Mouse (Mus musculus) thymus, postnatal 14 days (tissue): ENCODE measurements around the gene Bag6.

Source experiments
- DNase-seq: peaks from one replicate; pipeline ENCODE4 v3.0.0; 2021

Bag6 gene

GRCm38 (mm10) chr17:35147922-35148639 lies 13.1 kb downstream of the Bag6 start:
- DNase-seq = no peak

GRCm38 (mm10) chr17:35152121-35152520 lies 17.1 kb downstream of the Bag6 start:
- DNase-seq = no peak

- DNase-seq = no peak
Measured at GRCm38 (mm10) chr17:35153077-35153476, 18.1 kb downstream of the Bag6 start.

- DNase-seq = no peak
Measured at GRCm38 (mm10) chr17:35153931-35154330, 19.0 kb downstream of the Bag6 start.

DNA sequence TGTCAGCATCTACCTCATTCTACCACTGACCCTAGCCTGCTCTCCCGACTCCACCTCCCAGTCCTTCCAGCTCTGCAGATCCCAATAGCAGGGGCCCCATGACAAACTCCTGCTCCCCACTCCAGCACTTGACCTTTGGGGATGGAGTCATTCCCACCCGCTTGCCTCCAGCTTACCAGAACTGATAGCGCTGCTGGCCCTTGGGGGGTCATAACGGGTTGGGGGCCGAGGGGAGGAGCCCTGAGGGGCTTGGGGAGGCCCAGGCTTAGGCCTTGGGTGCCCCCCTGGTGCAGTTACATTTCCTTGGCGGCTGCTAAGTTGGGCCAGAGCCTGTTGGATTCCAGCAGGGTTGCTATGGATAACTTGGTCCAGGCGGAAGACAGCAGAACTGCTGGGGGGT lies 19.6 kb downstream of the Bag6 start:
- DNase-seq = no peak

- no peak for DNase-seq
Measured at GRCm38 (mm10) chr17:35155451-35155850, 20.5 kb downstream of the Bag6 start.

GRCm38 (mm10) chr17:35156461-35157200 lies 21.7 kb downstream of the Bag6 start:
- no peak for DNase-seq

DNA sequence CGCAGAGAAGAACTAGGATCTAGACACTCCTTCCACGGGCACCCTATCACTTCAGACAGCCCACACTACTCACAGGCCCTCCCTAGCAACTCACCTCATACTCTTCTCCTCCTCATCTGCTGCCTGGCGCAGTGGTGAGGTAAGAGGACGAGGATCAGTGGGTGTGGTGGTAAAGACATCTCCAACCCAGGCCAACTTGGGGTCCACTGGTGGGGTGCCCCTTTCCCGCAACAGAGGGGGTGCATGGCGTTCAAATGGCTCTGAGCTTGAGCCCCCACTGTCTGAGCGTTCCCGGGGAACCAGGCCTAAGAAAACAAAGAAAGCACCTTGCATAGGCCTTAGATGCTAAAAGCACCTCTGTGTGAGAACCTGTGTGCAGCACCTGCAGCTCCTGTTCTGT lies 22.3 kb downstream of the Bag6 start:
- DNase-seq = no peak

DNA sequence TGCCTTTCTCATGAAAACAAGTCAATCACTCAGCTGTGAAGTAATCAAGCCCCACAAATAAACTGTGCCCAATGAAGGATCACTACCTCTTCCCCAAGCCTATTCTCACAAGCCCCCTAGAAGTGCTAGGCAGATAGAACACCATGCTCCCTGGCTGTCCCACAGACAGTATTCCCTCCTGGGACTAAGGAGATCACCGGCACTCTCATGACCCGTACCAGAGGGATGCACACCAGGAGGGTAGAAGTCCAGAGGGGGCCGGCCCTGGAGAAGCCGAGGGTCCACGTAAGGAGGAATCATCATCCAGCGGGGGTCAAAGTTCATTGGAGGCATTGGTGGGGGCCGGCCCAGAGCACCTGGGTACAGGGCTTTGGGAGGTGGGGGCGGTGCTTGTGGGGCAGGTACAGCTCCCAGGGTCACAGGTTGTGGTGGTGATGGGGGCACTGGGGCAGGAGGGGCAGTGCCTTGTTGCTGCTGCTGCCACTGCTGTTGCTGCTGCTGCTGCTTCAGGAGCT lies 22.7 kb downstream of the Bag6 start:
- no peak for DNase-seq

DNA sequence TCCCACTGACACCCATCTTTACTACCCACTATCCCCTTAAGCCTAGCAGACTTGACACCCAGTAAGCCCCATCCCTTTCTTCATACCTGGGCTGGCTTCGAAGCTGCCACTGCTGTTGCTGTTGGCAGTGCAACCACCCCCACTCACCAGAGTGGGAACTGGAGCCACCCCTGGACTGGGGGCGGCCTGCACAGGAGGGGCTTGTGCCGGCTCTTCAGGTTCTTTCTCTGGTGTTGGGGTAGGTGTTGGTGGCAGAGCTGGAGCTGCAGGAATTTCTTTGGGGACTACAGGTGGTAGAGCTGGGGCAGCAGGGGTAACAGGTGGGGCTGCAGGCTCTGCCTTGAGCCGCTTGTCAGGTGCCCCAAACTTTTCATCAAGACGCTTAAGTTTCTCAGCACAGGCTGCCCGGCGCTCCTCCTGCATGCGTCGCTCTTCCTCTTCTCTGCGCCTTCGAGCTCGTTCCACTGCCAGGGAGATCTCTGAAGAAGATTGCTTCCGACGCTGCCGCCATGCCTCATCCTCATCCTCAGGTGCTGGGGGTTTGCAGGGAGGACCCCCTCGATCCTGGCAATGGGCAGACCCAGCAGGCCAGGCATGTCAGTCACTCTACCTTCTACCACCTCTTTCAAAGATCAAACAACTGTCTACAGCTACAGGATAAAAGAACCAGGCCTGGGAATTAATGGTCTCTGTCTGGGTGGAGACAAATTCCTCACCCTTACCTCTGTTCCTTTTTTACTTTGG lies 24.0 kb downstream of the Bag6 start:
- no peak for DNase-seq

- DNase-seq = no peak
Measured at GRCm38 (mm10) chr17:35159638-35160037, 24.7 kb downstream of the Bag6 start.

DNA sequence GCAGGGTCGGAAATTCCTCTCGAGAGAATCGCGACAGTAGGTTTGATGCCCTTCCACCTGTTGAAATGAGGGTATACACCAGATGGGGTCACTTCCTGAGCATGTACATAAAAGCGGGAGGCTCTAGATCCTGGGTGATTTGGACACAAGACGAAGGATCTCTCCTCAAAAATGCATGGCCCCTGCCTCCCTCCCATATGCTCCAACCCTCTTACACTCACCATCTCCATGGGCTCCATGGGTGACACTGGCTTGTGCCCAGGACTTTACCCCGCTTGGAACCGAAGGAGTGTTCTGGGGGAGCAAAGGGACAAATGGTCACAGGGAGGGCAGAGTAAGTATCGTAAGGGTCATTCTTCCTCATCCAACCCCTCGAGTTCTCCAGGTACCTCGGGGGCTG lies 26.4 kb downstream of the Bag6 start:
- no peak for DNase-seq

DNA sequence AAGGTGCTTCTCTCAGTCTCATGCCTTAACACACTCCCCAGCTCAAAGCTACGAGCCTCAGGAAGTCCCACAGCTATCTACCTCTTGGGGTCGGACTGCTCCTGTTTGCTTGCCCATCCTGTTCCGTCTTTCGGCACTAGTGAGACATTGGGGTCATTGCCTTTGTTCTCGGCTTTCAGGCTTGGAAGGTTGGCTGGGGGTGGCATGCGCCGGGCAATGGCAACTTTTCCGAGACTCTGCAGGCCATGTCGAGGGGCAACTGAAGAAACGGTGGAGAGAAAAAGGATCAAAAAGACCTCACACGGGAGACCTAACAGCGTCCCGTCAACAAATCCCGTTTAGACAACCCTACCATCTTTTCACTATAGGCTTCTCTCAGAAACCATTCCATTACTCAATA lies 27.1 kb downstream of the Bag6 start:
- no peak for DNase-seq

- DNase-seq = no peak
Measured at GRCm38 (mm10) chr17:35162730-35163129, 27.8 kb downstream of the Bag6 start.

DNA sequence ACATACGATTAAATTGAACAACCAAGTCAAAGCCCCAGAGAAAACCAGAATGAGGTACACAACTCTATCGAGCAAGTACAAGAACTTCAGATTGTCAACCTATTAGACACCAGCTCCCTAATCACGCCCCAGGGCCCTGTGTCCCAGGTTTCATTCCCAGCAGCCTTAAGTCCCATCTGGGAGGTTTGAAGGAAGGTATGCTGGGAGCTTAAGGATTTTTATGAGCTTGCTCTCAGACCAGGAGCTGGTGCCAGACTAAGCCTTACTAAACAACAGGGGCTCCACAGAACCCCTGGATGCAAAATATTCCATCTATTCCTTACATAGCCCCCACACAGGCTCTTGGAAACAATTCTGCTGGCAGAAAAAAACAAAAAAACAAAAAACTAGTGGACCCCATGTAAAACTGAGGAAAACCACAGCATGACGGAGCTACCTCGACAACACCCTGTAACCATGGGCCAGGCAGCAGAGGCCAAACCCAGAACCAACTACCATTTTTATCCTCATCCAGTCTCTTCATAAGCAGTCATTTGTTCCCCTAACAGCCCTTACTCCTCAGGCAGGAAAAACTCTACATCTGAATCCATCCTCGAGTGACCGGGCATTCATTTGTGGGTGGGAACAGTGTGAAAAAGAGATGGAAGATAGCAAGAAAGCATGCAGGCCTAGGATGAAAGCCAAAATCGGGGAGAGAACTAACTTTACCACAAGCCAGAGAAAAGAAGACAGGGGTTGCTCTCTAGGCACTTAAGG lies 28.5 kb downstream of the Bag6 start:
- DNase-seq = no peak

GRCm38 (mm10) chr17:35164218-35164567 lies 29.2 kb downstream of the Bag6 start:
- DNase-seq = no peak

DNA sequence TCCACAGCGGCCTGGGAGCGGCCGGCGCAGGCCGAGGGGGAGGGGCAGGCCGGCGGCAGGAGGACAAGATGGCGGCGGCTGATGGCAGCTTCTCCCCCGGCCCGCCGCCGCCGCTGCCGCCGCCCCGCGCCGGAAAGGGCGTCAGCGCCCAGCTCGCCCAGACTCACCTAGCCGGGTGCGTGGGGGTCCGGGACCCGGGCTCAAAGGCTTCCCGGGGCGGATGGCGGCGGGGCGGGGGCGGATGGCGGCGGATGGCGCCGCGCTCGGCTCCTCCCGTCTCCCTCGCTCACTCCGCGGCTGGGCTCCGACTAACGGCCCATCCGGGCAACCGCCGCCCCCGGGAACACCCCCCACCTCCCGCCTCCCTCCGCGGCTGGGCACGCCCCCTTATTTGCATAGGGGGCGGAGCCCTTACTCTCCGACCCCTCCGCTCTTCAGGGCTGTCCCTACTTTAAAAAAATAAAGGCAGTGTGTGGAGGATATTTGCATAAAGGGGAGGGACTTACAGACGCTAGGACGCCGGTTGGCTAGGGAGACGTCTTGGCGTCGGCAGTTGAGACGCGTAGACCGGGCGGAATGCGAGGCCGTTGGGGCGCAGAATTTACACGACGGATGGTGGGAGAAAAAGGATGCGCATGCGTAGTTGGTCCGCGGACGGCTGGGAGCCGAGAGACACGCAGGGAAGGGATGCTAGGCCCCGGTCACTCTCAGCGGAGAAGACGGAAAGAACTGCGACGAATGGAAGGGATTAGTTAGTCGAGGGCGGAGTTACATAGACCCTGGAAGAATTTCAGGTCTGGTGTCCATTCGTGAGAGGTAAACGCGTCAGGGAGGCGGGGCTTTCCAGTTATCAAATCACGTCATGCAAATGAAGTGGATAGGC lies 29.8 kb downstream of the Bag6 start, which contains the start of gene Prrc2a:
Prrc2a (minus strand) TSS at position 330 of the 883 bp plus-strand sequence.
- peak; percentile 97 for DNase-seq

DNA sequence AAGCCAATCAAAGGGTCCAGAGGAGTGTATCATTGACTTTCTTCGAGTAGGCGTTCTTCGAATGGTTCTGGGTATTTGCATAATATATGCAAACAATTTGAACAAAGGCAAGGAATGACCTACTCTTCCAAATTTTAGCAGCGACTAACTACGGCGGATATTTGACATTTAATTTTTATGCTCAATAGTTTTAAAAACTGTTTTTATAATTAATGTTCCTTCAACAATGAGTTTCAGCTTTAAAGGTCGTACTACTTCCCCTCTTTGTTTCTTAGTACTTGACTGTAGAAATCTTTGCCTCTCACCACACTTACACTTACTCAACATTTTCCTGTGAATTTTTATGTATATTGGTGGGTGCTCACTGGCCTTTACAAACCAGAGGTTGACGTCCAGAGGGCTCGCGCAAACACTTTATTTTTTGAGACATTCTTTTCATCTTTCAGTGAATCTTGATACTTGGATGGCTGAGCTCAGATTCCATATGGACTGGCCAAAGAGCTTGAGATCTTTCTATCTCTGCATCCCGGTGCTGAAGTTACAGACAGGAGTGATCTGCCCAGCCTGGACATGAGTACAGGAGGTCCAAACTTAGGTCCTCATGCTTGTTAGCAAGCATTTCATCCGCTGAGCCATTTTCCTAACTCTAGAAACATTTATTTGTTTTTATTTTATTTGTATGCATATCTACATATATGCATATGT lies 30.6 kb downstream of the Bag6 start:
- no peak for DNase-seq

- peak; percentile 83 for DNase-seq
Measured at GRCm38 (mm10) chr17:35166352-35167035, 31.5 kb downstream of the Bag6 start.

DNA sequence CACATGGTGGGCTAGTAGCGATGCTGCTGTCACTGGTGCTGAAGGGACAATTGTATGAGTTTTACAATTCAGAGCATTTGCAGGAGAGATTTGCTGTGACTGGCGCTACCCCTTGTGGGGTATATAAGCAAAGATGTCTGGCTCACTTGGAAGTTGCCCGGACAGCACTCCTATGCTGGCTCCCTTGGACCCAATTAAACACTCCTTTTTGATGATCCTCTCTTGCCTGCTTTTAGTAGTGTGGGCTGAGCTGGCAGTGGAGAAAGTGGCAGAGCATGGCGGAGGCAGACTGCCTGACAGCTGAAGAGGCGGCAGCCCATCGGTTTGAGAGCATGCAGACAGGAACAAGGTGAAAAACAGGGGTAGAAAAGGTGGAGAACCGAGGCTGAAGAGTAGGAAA lies 32.8 kb downstream of the Bag6 start:
- DNase-seq = no peak
